Mouse (Mus musculus) B cell, adult 67 days (primary cell): ENCODE results near the gene Zfp873. TPM values are rescaled to one million over a fixed set of nuclear protein-coding genes. Genes with fewer than 3 reads are reported as not detected.

ENCODE experiments used
- total RNA-seq, 2 experiments: library from RNA; stranded (reverse); gene quantifications; 4 replicates each; pipeline ENCODE4 v1.2.4; 2023

Gene Zfp873
- 10 to 100 TPM; 13.7 to 14.5 TPM for total RNA-seq

GRCm38 (mm10) chr10:82047597-82048459, at the start of gene Zfp873:
Gene Zfp873, plus strand, starts transcription at chr10:82048123.

GRCm38 (mm10) chr10:82082728-82083621, 35.1 kb downstream of the Zfp873 start, which contains the start of gene BC024063:
Gene BC024063, plus strand, starts transcription at chr10:82083353.

Other genes starting within 250 kb of the Zfp873 start
- 1 to 10 TPM; 2.2 to 2.4 TPM for gene Gm4767, start 235.9 kb upstream of the Zfp873 start, total RNA-seq
- 1 to 10 TPM; 5.7 to 5.8 TPM for gene Gm32687, start 184.2 kb upstream of the Zfp873 start, total RNA-seq
- 1 to 10 TPM; 3.5 to 3.9 TPM for gene Zfp781, start 117.6 kb upstream of the Zfp873 start, total RNA-seq
- gene BC024063, start 35.2 kb downstream of the Zfp873 start, total RNA-seq = 10 to 100 TPM; 13.0 to 15.3 TPM
- 10 to 100 TPM; 10.8 to 14.4 TPM for gene AU041133, start 79.9 kb downstream of the Zfp873 start, total RNA-seq
- gene Zfp938, start 193.2 kb downstream of the Zfp873 start, total RNA-seq = 1 to 10 TPM; 6.1 to 6.5 TPM